Mouse (Mus musculus): ENCODE measurements at regions not wholly inside any gene's neighbourhood (a gene's known extent, or its start where the extent isn't known, plus 50 kb on each side); places are given as distances from the start of the nearest gene placed in this dataset.

GRCm38 (mm10) chr10:68373875-68374274, 95.3 kb upstream of the Arid5b start:
- no peak for TF ChIP-seq CTCF (IDR thresholded peaks at IDR 0.05; ENCODE audit: control insufficient read depth, insufficient read depth, insufficient read length)
- no peak for TF ChIP-seq MAX (IDR thresholded peaks at IDR 0.05)
- TF ChIP-seq CEBPB (IDR thresholded peaks at IDR 0.05; ENCODE audit: low read depth), result no peak
- no peak for TF ChIP-seq MYOG (IDR thresholded peaks at IDR 0.05; ENCODE audit: control insufficient read depth, extremely low read depth, insufficient read length)
- no peak for TF ChIP-seq USF1 (IDR thresholded peaks at IDR 0.05; ENCODE audit: low read depth)
- no peak for TF ChIP-seq FOSL1 (IDR thresholded peaks at IDR 0.05; ENCODE audit: insufficient read depth, low read length, poor library complexity, severe bottlenecking)
- TF ChIP-seq MYOD1 (IDR thresholded peaks at IDR 0.05; ENCODE audit: control insufficient read depth, insufficient read length, low read depth), result no peak

All from C2C12 (cell line).